Mouse (Mus musculus): ENCODE data around the gene Pknox2.

Pknox2 gene

GRCm38 (mm10) chr9:37147359-37147685 is at the start of gene Pknox2:
Pknox2 (minus strand) TSS chr9:37147407.
- DNase-seq (ENCODE audit: low spot score): peak; percentile 70

GRCm38 (mm10) chr9:37188024-37188423 is 40.8 kb upstream of the Pknox2 start:
- no peak for DNase-seq (ENCODE audit: low spot score)

- no peak for DNase-seq (ENCODE audit: low spot score)
Observed at GRCm38 (mm10) chr9:37187407-37187806, 40.2 kb upstream of the Pknox2 start.

GRCm38 (mm10) chr9:37183176-37183575 is 36.0 kb upstream of the Pknox2 start:
- DNase-seq (ENCODE audit: low spot score): no peak

- no peak for DNase-seq (ENCODE audit: low spot score)
Observed at GRCm38 (mm10) chr9:37181596-37181995, 34.4 kb upstream of the Pknox2 start.

- DNase-seq (ENCODE audit: low spot score): no peak
Observed at GRCm38 (mm10) chr9:37179596-37179995, 32.4 kb upstream of the Pknox2 start.

- DNase-seq (ENCODE audit: low spot score): no peak
Observed at GRCm38 (mm10) chr9:37178911-37179310, 31.7 kb upstream of the Pknox2 start.

- no peak for DNase-seq (ENCODE audit: low spot score)
Observed at GRCm38 (mm10) chr9:37177551-37177950, 30.3 kb upstream of the Pknox2 start.

- peak; percentile 52 for DNase-seq (ENCODE audit: low spot score)
Observed at GRCm38 (mm10) chr9:37177107-37177506, 29.9 kb upstream of the Pknox2 start.

- DNase-seq (ENCODE audit: low spot score): no peak
Observed at GRCm38 (mm10) chr9:37176002-37176401, 28.8 kb upstream of the Pknox2 start.

- no peak for DNase-seq (ENCODE audit: low spot score)
Observed at GRCm38 (mm10) chr9:37173376-37173775, 26.2 kb upstream of the Pknox2 start.

GRCm38 (mm10) chr9:37166899-37167298 is 19.7 kb upstream of the Pknox2 start:
- DNase-seq (ENCODE audit: low spot score): no peak

GRCm38 (mm10) chr9:37160686-37161085 is 13.5 kb upstream of the Pknox2 start:
- no peak for DNase-seq (ENCODE audit: low spot score)

- DNase-seq (ENCODE audit: low spot score): no peak
Observed at GRCm38 (mm10) chr9:37147886-37148285, 679 bp upstream of the Pknox2 start.

- peak; percentile 79 for DNase-seq (ENCODE audit: low spot score)
Observed at GRCm38 (mm10) chr9:37146603-37147358, 426 bp downstream of the Pknox2 start.

- no peak for DNase-seq (ENCODE audit: low spot score)
Observed at GRCm38 (mm10) chr9:37146353-37146602, 929 bp downstream of the Pknox2 start.

GRCm38 (mm10) chr9:37145616-37146352 is 1.4 kb downstream of the Pknox2 start:
- DNase-seq (ENCODE audit: low spot score): no peak

GRCm38 (mm10) chr9:37145151-37145615 is 2.0 kb downstream of the Pknox2 start:
- no peak for DNase-seq (ENCODE audit: low spot score)

GRCm38 (mm10) chr9:37144696-37145095 is 2.5 kb downstream of the Pknox2 start:
- DNase-seq (ENCODE audit: low spot score): no peak

GRCm38 (mm10) chr9:37144251-37144650 is 3.0 kb downstream of the Pknox2 start:
- DNase-seq (ENCODE audit: low spot score): no peak

- DNase-seq (ENCODE audit: low spot score): no peak
Observed at GRCm38 (mm10) chr9:37143046-37143931, 3.9 kb downstream of the Pknox2 start.

- DNase-seq (ENCODE audit: low spot score): no peak
Observed at GRCm38 (mm10) chr9:37142107-37142506, 5.1 kb downstream of the Pknox2 start.
